In genomic region chr15:80181561-80181960, GRCm38 (mm10) we compare ENCODE assay signal across 25 mouse cellular contexts. TPM values are rescaled to one million over a fixed set of nuclear protein-coding genes. Genes with fewer than 3 reads are reported as not detected.
DNase-seq lines count a peak whose midpoint lies in the region; ATAC-seq and TF ChIP-seq lines count a peak whose summit lies in the region.
"Had no signal": no experiment of that assay in that cellular context is flagged by ENCODE, and none has a peak within 500 bp of the region (broad histone marks: within the 10 kb centered on the region; RNA-seq: fewer than 3 reads in every experiment).

No protein-coding gene starts in this region.

- DNase-seq in hindbrain, embryonic 11.5 days (ENCODE audit: low spot score): no peak
- DNase-seq in kidney, postnatal 25 days: peak; percentile 35 to 51
- DNase-seq in kidney, postnatal 14 days: no peak
- peak; percentile 30 for DNase-seq in MEL (ENCODE audit: low read depth, low spot score)
- peak; percentile 28 for DNase-seq in fat pad, adult 2 months (ENCODE audit: extremely low read depth, low read depth, low spot score)
- DNase-seq in gastrocnemius, postnatal 10 days: no peak
- DNase-seq: B cell, adult 2 months; cerebellum, adult 11 months; embryo, embryonic 11 days; gastrocnemius, postnatal 25 days; heart, postnatal 4 days; lung, adult 18-20 months; lung, postnatal 14 days; retina, postnatal 1 day; thymus, adult 18-20 months had no signal

- 0 out of 2 replicates have a peak, but pooled peaks have one; percentile 25 for ATAC-seq in hindbrain, embryonic 16.5 days
- ATAC-seq in hindbrain, embryonic 11.5 days (ENCODE audit: low FRiP score): no peak

- H3K27ac ChIP-seq in hindbrain, embryonic 16.5 days (ENCODE audit: low read depth, low read length): no peak overlapping the region
- no peak overlapping the region for H3K27ac ChIP-seq in hindbrain, embryonic 11.5 days (ENCODE audit: low read depth, low read length)
- H3K27ac ChIP-seq in MEL (ENCODE audit: control insufficient read depth, low read depth, low read length): peak overlapping the region; percentile 25; the same call in 1 of the 2 replicates
- H3K27ac ChIP-seq: heart, embryonic 15.5 days; limb, embryonic 10.5 days; stomach, embryonic 15.5 days had no signal

- H3K9ac ChIP-seq in hindbrain, embryonic 16.5 days (ENCODE audit: low read depth, low read length): no peak overlapping the region
- H3K9ac ChIP-seq in hindbrain, embryonic 11.5 days (ENCODE audit: low read depth, low read length): no peak overlapping the region
- no peak overlapping the region for H3K9ac ChIP-seq in MEL (ENCODE audit: control insufficient read depth, low read depth, low read length, poor library complexity, severe bottlenecking)
- H3K9ac ChIP-seq: heart, embryonic 15.5 days; stomach, embryonic 15.5 days had no signal

- no peaks in the 10 kb centered on the region; the same call in none of the 2 replicates for H3K4me1 ChIP-seq in hindbrain, embryonic 16.5 days (ENCODE audit: control insufficient read depth, insufficient read depth, low read depth, low read length)
- no peaks in the 10 kb centered on the region for H3K4me1 ChIP-seq in hindbrain, embryonic 11.5 days (replicated peaks; ENCODE audit: control insufficient read depth, insufficient read depth, low read length)
- peaks cover 0 to 15% of the 10 kb centered on the region in 2 experiments; a peak in 2 of 4 replicates for H3K4me1 ChIP-seq in MEL (ENCODE audit: control insufficient read depth in 1 of 2, insufficient read depth in 2 of 2, low read length in 2 of 2)
- H3K4me1 ChIP-seq: heart, embryonic 15.5 days; limb, embryonic 10.5 days had no signal

- TF ChIP-seq POLR2A in MEL (IDR thresholded peaks at IDR 0.05; ENCODE audit: control insufficient read depth in 1 of 2, insufficient read depth in 1 of 2, low read depth in 1 of 2, low read length in 2 of 2, poor library complexity in 1 of 2): no peak

- H3K36me3 ChIP-seq in hindbrain, embryonic 16.5 days (ENCODE audit: control insufficient read depth, insufficient read depth, low read length): peaks cover 3% of the 10 kb centered on the region; the same call in 1 of the 2 replicates
- no peaks in the 10 kb centered on the region for H3K36me3 ChIP-seq in hindbrain, embryonic 11.5 days (ENCODE audit: control insufficient read depth, insufficient read depth, low read length)
- peaks cover 0 to 10% of the 10 kb centered on the region in 2 experiments; a peak in 2 of 4 replicates for H3K36me3 ChIP-seq in MEL (ENCODE audit: control insufficient read depth in 1 of 2, insufficient read depth in 2 of 2, low read length in 2 of 2)
- H3K36me3 ChIP-seq: heart, embryonic 15.5 days; stomach, embryonic 15.5 days had no signal

- no peak for TF ChIP-seq CTCF in MEL (IDR thresholded peaks at IDR 0.05 in 2 of 3, conservative IDR thresholded peaks at IDR 0.05 in 1 of 3; ENCODE audit: control insufficient read depth in 1 of 3, insufficient read depth in 1 of 3, low read depth in 2 of 3, low read length in 3 of 3, poor library complexity in 1 of 3, severe bottlenecking in 1 of 3)

- no peak overlapping the region for H3K4me2 ChIP-seq in hindbrain, embryonic 16.5 days (ENCODE audit: low read length)
- H3K4me2 ChIP-seq in hindbrain, embryonic 11.5 days (replicated peaks; ENCODE audit: low read depth, low read length): no peak overlapping the region
- H3K4me2 ChIP-seq: heart, embryonic 15.5 days; stomach, embryonic 15.5 days had no signal

- no peak for TF ChIP-seq EP300 in MEL (IDR thresholded peaks at IDR 0.05; ENCODE audit: low read depth in 1 of 2, low read length in 2 of 2)

- H3K27me3 ChIP-seq in hindbrain, embryonic 16.5 days (replicated peaks; ENCODE audit: control insufficient read depth, insufficient read depth, low read length): no peaks in the 10 kb centered on the region
- no peaks in the 10 kb centered on the region for H3K27me3 ChIP-seq in hindbrain, embryonic 11.5 days (ENCODE audit: control insufficient read depth, insufficient read depth, low read length)
- H3K27me3 ChIP-seq in MEL (ENCODE audit: control insufficient read depth in 1 of 2, insufficient read depth in 2 of 2, low read length in 2 of 2): peaks cover 0 to 3% of the 10 kb centered on the region in 2 experiments; a peak in 2 of 4 replicates
- H3K27me3 ChIP-seq: heart, embryonic 15.5 days; stomach, embryonic 15.5 days had no signal

- H3K9me3 ChIP-seq in hindbrain, embryonic 16.5 days (ENCODE audit: control insufficient read depth, low read length): no peaks in the 10 kb centered on the region
- no peaks in the 10 kb centered on the region for H3K9me3 ChIP-seq in hindbrain, embryonic 11.5 days (ENCODE audit: control insufficient read depth, low read length)
- no peaks in the 10 kb centered on the region for H3K9me3 ChIP-seq in MEL (replicated peaks; ENCODE audit: insufficient read depth, low read length)
- H3K9me3 ChIP-seq: heart, embryonic 15.5 days; limb, embryonic 10.5 days; stomach, embryonic 15.5 days had no signal

- H3K4me3 ChIP-seq in hindbrain, embryonic 16.5 days (ENCODE audit: low read length): no peak overlapping the region
- no peak overlapping the region for H3K4me3 ChIP-seq in hindbrain, embryonic 11.5 days (ENCODE audit: low read depth, low read length)
- H3K4me3 ChIP-seq in MEL (ENCODE audit: control insufficient read depth in 1 of 2, insufficient read depth in 1 of 2, low read depth in 2 of 2, low read length in 2 of 2): no peak overlapping the region
- H3K4me3 ChIP-seq: heart, embryonic 15.5 days; limb, embryonic 10.5 days; stomach, embryonic 15.5 days had no signal

- 71% methylated on average over 7 of the region's 7 CpGs for WGBS in hindbrain, embryonic 16.5 days
- WGBS in hindbrain, embryonic 11.5 days: 95% methylated on average over 7 of the region's 7 CpGs

- H3K79me2 ChIP-seq in MEL (ENCODE audit: control insufficient read depth, insufficient read depth, low read length, poor library complexity): no peaks in the 10 kb centered on the region

- no peak for TF ChIP-seq RAD21 in MEL (IDR thresholded peaks at IDR 0.05; ENCODE audit: low read depth, low read length)

TF ChIP-seq in MEL, 35 proteins besides CTCF, POLR2A, EP300 and RAD21:
- no peak for TF ChIP-seq ETS1 (IDR thresholded peaks at IDR 0.05; ENCODE audit: low read depth, low read length)
- TF ChIP-seq MAFK (IDR thresholded peaks at IDR 0.05; ENCODE audit: borderline replicate concordance, low read depth, low read length): no peak
- no peak for TF ChIP-seq MYC (IDR thresholded peaks at IDR 0.05; ENCODE audit: low read depth, low read length)
- TF ChIP-seq MXI1 (IDR thresholded peaks at IDR 0.05; ENCODE audit: low read depth, low read length): no peak
- no peak for TF ChIP-seq ZMIZ1 (IDR thresholded peaks at IDR 0.05; ENCODE audit: low read depth, low read length)
- no peak for TF ChIP-seq NRF1 (IDR thresholded peaks at IDR 0.05; ENCODE audit: insufficient read depth, low read depth, low read length, poor library complexity, severe bottlenecking)
- no peak for TF ChIP-seq USF2 (IDR thresholded peaks at IDR 0.05; ENCODE audit: borderline replicate concordance in 1 of 2, insufficient read depth in 1 of 2, low read depth in 1 of 2, low read length in 2 of 2)
- no peak for TF ChIP-seq MAZ (IDR thresholded peaks at IDR 0.05; ENCODE audit: low read depth, low read length)
- TF ChIP-seq MYB (IDR thresholded peaks at IDR 0.05; ENCODE audit: low read depth, low read length): no peak
- TF ChIP-seq POLR2AphosphoS2 (IDR thresholded peaks at IDR 0.05; ENCODE audit: low read length): no peak
- no peak for TF ChIP-seq ZC3H11A (IDR thresholded peaks at IDR 0.05; ENCODE audit: low read depth, low read length)
- no peak for TF ChIP-seq USF1 (IDR thresholded peaks at IDR 0.05; ENCODE audit: low read depth, low read length)
- no peak for TF ChIP-seq HCFC1 (IDR thresholded peaks at IDR 0.05; ENCODE audit: low read depth, low read length)
- no peak for TF ChIP-seq KAT2A (conservative IDR thresholded peaks at IDR 0.05; ENCODE audit: low read depth, low read length)
- no peak for TF ChIP-seq GABPA (IDR thresholded peaks at IDR 0.05; ENCODE audit: low read depth, low read length)

RNA-seq across cellular contexts. Expression of gene Mgat3, which starts 8.0 kb away (rescaled TPM):
- polyA plus RNA-seq in hindbrain, embryonic 16.5 days (2015; fragmentation: Nextera tagmentation; extraction: Ambion mirVana): 15.7 and 15.8 TPM in 2 replicates
- 9.6 and 9.8 TPM in 2 replicates for polyA plus RNA-seq in hindbrain, embryonic 11.5 days (2014; fragmentation: Nextera tagmentation; extraction: Ambion mirVana)
- total RNA-seq in MEL (2012; rRNA removed): not detected in 2 replicates
- not detected for polyA plus RNA-seq in MEL (2012; ENCODE audit: insufficient read depth in 1 of 2, insufficient read length in 2 of 2, low read depth in 1 of 2, low replicate concordance in 2 of 2, missing spikeins in 1 of 2)
- total RNA-seq in gastrocnemius, postnatal 10 days (2021): 1 to 10 TPM; 2.8 to 3.1 TPM
- total RNA-seq: megakaryocyte, adult 5-6 weeks; monocyte, adult 5-6 weeks had no signal

RNA-seq across cellular contexts. Expression of gene Tab1, which starts 48.6 kb away (rescaled TPM):
- 37.1 and 39.9 TPM in 2 replicates for polyA plus RNA-seq in hindbrain, embryonic 16.5 days (2015; fragmentation: Nextera tagmentation; extraction: Ambion mirVana)
- 21.6 and 24.7 TPM in 2 replicates for polyA plus RNA-seq in hindbrain, embryonic 11.5 days (2014; fragmentation: Nextera tagmentation; extraction: Ambion mirVana)
- total RNA-seq in MEL (2012; rRNA removed): 18.2 and 23.3 TPM in 2 replicates
- 10 to 100 TPM in 1 of 2 experiments, not detected in 1; 31.1 TPM for polyA plus RNA-seq in MEL (2012; ENCODE audit: insufficient read depth in 1 of 2, insufficient read length in 2 of 2, low read depth in 1 of 2, low replicate concordance in 2 of 2, missing spikeins in 1 of 2)
- 10 to 100 TPM; 17.1 to 20.6 TPM for total RNA-seq in gastrocnemius, postnatal 10 days (2021)

RNA-seq across cellular contexts. Expression of gene Mief1, which starts 52.3 kb away (rescaled TPM):
- 29.0 and 38.1 TPM in 2 replicates for polyA plus RNA-seq in hindbrain, embryonic 16.5 days (2015; fragmentation: Nextera tagmentation; extraction: Ambion mirVana)
- 38.5 and 39.1 TPM in 2 replicates for polyA plus RNA-seq in hindbrain, embryonic 11.5 days (2014; fragmentation: Nextera tagmentation; extraction: Ambion mirVana)
- total RNA-seq in MEL (2012; rRNA removed): 35.4 and 41.5 TPM in 2 replicates
- polyA plus RNA-seq in MEL (2012; ENCODE audit: insufficient read depth in 1 of 2, insufficient read length in 2 of 2, low read depth in 1 of 2, low replicate concordance in 2 of 2, missing spikeins in 1 of 2): 10 to 100 TPM in 1 of 2 experiments, not detected in 1; 34.6 TPM
- 10 to 100 TPM; 22.8 to 27.2 TPM for total RNA-seq in gastrocnemius, postnatal 10 days (2021)

RNA-seq across cellular contexts. Expression of gene AC140267.1, which starts 54.1 kb away (rescaled TPM):
- 4.9 TPM in 1 of 2 replicates, not detected in the other for polyA plus RNA-seq in hindbrain, embryonic 16.5 days (2015; fragmentation: Nextera tagmentation; extraction: Ambion mirVana)
- not detected in 2 replicates for polyA plus RNA-seq in hindbrain, embryonic 11.5 days (2014; fragmentation: Nextera tagmentation; extraction: Ambion mirVana)
- total RNA-seq in MEL (2012; rRNA removed): not detected in 2 replicates
- polyA plus RNA-seq in MEL (2012; ENCODE audit: insufficient read depth in 1 of 2, insufficient read length in 2 of 2, low read depth in 1 of 2, low replicate concordance in 2 of 2, missing spikeins in 1 of 2): 1 to 10 TPM in 1 of 2 experiments, not detected in 1; 1.9 TPM
- 1 to 10 TPM in 1 of 2 experiments, not detected in 1; 7.5 TPM for total RNA-seq in gastrocnemius, postnatal 10 days (2021)
- total RNA-seq: monocyte, adult 5-6 weeks had no signal
- polyA plus RNA-seq: embryonic facial prominence, embryonic 14.5 days; frontal cortex, adult 2 months; heart, embryonic 15.5 days; large intestine, adult 2 months; limb, embryonic 10.5 days; neural tube, embryonic 11.5 days; stomach, embryonic 15.5 days had no signal

Comparison
In these comparisons a context has a peak if more than half of its experiments do, and no peak if none do; other contexts are left out.
1. DNase-seq: peak in kidney, postnatal 25 days (2 of 2), MEL (single experiment) and fat pad, adult 2 months (single experiment); none in hindbrain, embryonic 11.5 days (single experiment), kidney, postnatal 14 days (single experiment) and gastrocnemius, postnatal 10 days (single experiment).
2. RNA of gene Mgat3, which starts 8.0 kb away (polyA plus RNA-seq): 15.7 to 15.8 TPM in hindbrain, embryonic 16.5 days and 9.6 to 9.8 TPM in hindbrain, embryonic 11.5 days; not detected in MEL; every median in the first group is over 10 times any median in the second.